Mouse (Mus musculus): Measurements from ENCODE around the gene Zfp706. TPM values are rescaled to one million over a fixed set of nuclear protein-coding genes. Genes with fewer than 3 reads are reported as not detected.

The Zfp706 gene
- polyA plus RNA-seq, 1 experiment, result 165 TPM

GRCm38 (mm10) chr15:36995166-36995565, 12.4 kb downstream of the Zfp706 start:
- H3K4me1 ChIP-seq (ENCODE audit: control insufficient read depth, insufficient read depth, low read length), result no peaks in the 10 kb centered on the region
- H3K4me3 ChIP-seq (ENCODE audit: insufficient read depth, low read length), result no peak overlapping the region
- no peak overlapping the region for H3K27ac ChIP-seq (ENCODE audit: insufficient read depth, low read length)
- TF ChIP-seq POLR2A (IDR thresholded peaks at IDR 0.05; ENCODE audit: low read depth, low read length) (no peak), CTCF (IDR thresholded peaks at IDR 0.05; ENCODE audit: borderline replicate concordance, insufficient read depth, low read length) (no peak)

- Histone ChIP-seq H3K27ac (ENCODE audit: insufficient read depth, low read length) (no peak overlapping the region), H3K4me3 (ENCODE audit: insufficient read depth, low read length) (no peak overlapping the region)
- no peak for TF ChIP-seq POLR2A (IDR thresholded peaks at IDR 0.05; ENCODE audit: low read depth, low read length)
- TF ChIP-seq CTCF (IDR thresholded peaks at IDR 0.05; ENCODE audit: borderline replicate concordance, insufficient read depth, low read length), result no peak
These were observed 12.9 kb downstream of the Zfp706 start for GRCm38 (mm10) chr15:36994665-36995064.

DNA sequence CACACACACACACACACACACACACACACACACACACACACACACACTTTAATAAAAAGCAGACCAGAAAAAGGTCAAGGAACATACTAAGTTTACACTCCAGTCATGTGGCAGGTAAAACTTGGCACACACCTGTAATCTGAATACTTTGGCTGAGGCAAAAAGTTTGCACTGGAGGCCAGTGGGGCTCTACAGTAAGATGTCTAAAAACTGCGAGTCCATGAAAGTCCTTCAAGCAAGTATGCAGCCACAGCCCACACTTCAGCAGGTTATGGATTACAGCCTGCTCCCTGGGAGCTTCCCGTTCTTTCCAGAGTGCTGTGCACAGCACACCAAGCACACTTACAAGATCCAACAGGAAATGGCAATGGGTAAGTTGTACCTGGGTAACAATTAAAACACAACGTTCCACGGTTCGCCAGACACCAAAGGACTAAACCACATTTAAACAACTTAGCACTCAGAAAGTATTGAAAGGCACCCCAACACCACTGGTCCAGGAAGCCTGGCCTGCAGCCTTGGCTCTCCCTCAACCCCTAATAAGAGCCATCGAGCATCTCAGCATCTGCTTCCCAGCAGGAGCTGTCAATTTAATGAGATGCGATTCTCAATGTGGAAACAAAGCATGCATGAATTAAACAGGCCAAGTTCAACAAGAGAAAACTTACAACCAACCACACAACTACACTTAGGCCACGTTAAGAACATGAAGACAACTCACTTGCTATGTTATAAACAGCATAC, 14.0 kb downstream of the Zfp706 start:
- no peak overlapping the region for H3K4me3 ChIP-seq (ENCODE audit: insufficient read depth, low read length)
- H3K27ac ChIP-seq (ENCODE audit: insufficient read depth, low read length), result no peak overlapping the region
- no peaks in the 10 kb centered on the region for H3K4me1 ChIP-seq (ENCODE audit: control insufficient read depth, insufficient read depth, low read length)
- TF ChIP-seq POLR2A (IDR thresholded peaks at IDR 0.05; ENCODE audit: low read depth, low read length), result no peak
- TF ChIP-seq CTCF (IDR thresholded peaks at IDR 0.05; ENCODE audit: borderline replicate concordance, insufficient read depth, low read length), result no peak

More at GRCm38 (mm10) chr15:36994665-36995064, 12.9 kb downstream of the Zfp706 start:
- H3K4me1 ChIP-seq (ENCODE audit: control insufficient read depth, insufficient read depth, low read length), result no peaks in the 10 kb centered on the region

GRCm38 (mm10) chr15:36991353-36991752, 16.2 kb downstream of the Zfp706 start:
- no peaks in the 10 kb centered on the region for H3K4me1 ChIP-seq (ENCODE audit: control insufficient read depth, insufficient read depth, low read length)
- no peak overlapping the region for H3K4me3 ChIP-seq (ENCODE audit: insufficient read depth, low read length)
- H3K27ac ChIP-seq (ENCODE audit: insufficient read depth, low read length), result no peak overlapping the region
- no peak for TF ChIP-seq CTCF (IDR thresholded peaks at IDR 0.05; ENCODE audit: borderline replicate concordance, insufficient read depth, low read length)
- TF ChIP-seq POLR2A (IDR thresholded peaks at IDR 0.05; ENCODE audit: low read depth, low read length), result no peak

DNA sequence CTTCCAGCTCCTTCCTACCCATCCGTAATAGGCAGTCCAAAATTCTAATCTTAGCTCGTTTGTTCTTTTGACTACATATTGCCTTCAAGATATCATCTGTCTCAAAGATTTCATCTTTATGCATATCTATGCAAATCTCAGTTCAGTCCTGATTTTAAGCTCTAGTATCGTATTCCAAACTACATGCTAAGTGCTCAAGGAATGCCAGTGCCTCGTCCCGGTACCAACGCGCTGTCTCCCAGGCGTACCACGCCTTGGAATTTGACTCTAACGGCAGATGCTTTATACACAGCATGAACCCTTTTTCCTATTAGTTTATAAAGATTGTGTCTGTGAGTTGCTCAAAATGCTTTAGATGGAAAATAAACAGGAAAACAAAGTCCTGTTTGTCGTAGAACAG, 17.7 kb downstream of the Zfp706 start:
- TF ChIP-seq CTCF (IDR thresholded peaks at IDR 0.05; ENCODE audit: borderline replicate concordance, insufficient read depth, low read length) (no peak), POLR2A (IDR thresholded peaks at IDR 0.05; ENCODE audit: low read depth, low read length) (no peak)
- no peak overlapping the region for H3K4me3 ChIP-seq (ENCODE audit: insufficient read depth, low read length)
- H3K4me1 ChIP-seq (ENCODE audit: control insufficient read depth, insufficient read depth, low read length), result no peaks in the 10 kb centered on the region
- H3K27ac ChIP-seq (ENCODE audit: insufficient read depth, low read length), result no peak overlapping the region

DNA sequence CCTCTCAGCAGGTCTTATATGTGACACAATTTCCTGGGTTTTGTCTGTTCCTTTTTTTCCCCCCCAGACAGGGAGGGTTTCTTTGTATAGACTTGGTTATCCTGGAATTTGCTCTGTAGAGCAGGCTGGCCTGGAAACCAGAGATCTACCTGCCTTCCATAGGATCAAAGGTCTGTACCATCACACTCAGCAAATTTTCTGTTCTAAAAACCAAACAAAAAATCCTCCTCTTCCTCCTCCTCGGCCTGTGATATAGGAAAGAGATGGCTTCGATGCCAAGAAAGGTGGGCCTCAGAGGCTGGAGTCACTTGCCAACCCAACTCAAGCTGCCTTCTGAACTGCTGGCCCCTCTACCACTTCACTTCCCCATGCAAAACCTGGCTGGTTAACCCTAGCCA, 18.9 kb downstream of the Zfp706 start:
- Histone ChIP-seq H3K4me3 (ENCODE audit: insufficient read depth, low read length) (no peak overlapping the region), H3K4me1 (ENCODE audit: control insufficient read depth, insufficient read depth, low read length) (no peaks in the 10 kb centered on the region), H3K27ac (ENCODE audit: insufficient read depth, low read length) (no peak overlapping the region)
- no peak for TF ChIP-seq POLR2A (IDR thresholded peaks at IDR 0.05; ENCODE audit: low read depth, low read length)
- no peak for TF ChIP-seq CTCF (IDR thresholded peaks at IDR 0.05; ENCODE audit: borderline replicate concordance, insufficient read depth, low read length)

GRCm38 (mm10) chr15:36987976-36988717, 19.4 kb downstream of the Zfp706 start:
- H3K4me3 ChIP-seq (ENCODE audit: insufficient read depth, low read length), result no peak overlapping the region
- no peaks in the 10 kb centered on the region for H3K4me1 ChIP-seq (ENCODE audit: control insufficient read depth, insufficient read depth, low read length)
- no peak overlapping the region for H3K27ac ChIP-seq (ENCODE audit: insufficient read depth, low read length)
- TF ChIP-seq CTCF (IDR thresholded peaks at IDR 0.05; ENCODE audit: borderline replicate concordance, insufficient read depth, low read length) (no peak), POLR2A (IDR thresholded peaks at IDR 0.05; ENCODE audit: low read depth, low read length) (no peak)

DNA sequence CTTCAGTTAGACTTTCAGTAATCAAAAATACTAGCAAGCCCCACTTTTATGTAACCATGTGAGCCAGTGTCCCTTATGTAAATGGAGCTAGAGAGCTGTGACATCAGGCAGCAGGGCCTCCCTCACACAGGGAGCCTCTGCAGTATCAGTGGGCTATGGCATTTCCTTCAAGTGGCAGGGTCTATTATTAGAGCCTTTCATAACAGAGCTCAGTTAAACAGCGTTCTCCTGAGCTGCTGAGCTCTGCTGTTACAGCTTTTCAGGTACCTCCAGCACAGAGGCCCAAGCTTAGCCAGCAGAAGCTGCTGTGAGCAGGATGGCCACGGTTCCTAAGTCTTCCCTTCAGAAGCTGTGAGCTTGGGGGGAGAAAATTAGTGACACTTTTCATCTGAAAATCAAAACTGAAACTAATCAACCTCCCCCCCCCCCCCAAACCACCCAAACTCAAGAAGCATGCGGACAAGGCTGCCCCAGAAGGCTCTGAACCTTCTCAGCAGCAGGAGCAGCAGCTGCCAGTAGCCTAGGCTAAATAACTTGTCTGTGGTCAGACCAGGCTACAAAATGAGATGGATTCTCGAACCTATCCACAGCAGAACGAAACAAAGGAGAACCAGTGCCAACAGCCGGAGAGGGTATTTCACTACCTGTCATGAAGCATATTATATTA, 20.2 kb downstream of the Zfp706 start:
- Histone ChIP-seq H3K4me1 (ENCODE audit: control insufficient read depth, insufficient read depth, low read length) (no peaks in the 10 kb centered on the region), H3K4me3 (ENCODE audit: insufficient read depth, low read length) (no peak overlapping the region), H3K27ac (ENCODE audit: insufficient read depth, low read length) (no peak overlapping the region)
- no peak for TF ChIP-seq CTCF (IDR thresholded peaks at IDR 0.05; ENCODE audit: borderline replicate concordance, insufficient read depth, low read length)
- no peak for TF ChIP-seq POLR2A (IDR thresholded peaks at IDR 0.05; ENCODE audit: low read depth, low read length)

- TF ChIP-seq CTCF (IDR thresholded peaks at IDR 0.05; ENCODE audit: borderline replicate concordance, insufficient read depth, low read length) (no peak), POLR2A (IDR thresholded peaks at IDR 0.05; ENCODE audit: low read depth, low read length) (no peak)
- no peak overlapping the region for H3K27ac ChIP-seq (ENCODE audit: insufficient read depth, low read length)
- no peak overlapping the region for H3K4me3 ChIP-seq (ENCODE audit: insufficient read depth, low read length)
- H3K4me1 ChIP-seq (ENCODE audit: control insufficient read depth, insufficient read depth, low read length), result no peaks in the 10 kb centered on the region
These were observed 22.0 kb downstream of the Zfp706 start for GRCm38 (mm10) chr15:36985567-36985925.

Measured in embryonic fibroblast, embryonic 13.5 days (primary cell).